Mouse (Mus musculus) cerebellum, adult 2 months (tissue): Measurements from ENCODE around the gene Terf2ip.

ENCODE experiments used
- CTCF ChIP-seq: fragments of 200-500 bp; IDR thresholded peaks from 2 replicates; pipeline ENCODE4 v1.5.1; 2011; ENCODE audit warnings: low read depth, mild to moderate bottlenecking, control low read depth, low read length, moderate library complexity, borderline replicate concordance; ENCODE audit not compliant: insufficient read depth
- POLR2A ChIP-seq: fragments of 200-500 bp; IDR thresholded peaks from 2 replicates; pipeline ENCODE4 v1.6.1; 2011; ENCODE audit warnings: low read length, control low read depth, borderline replicate concordance; ENCODE audit not compliant: insufficient read depth

GRCm38 (mm10) chr8:112010997-112011815 is at the start of gene Terf2ip, which contains the start of gene Kars:
- TF ChIP-seq POLR2A, result peak; percentile 99
- no peak for TF ChIP-seq CTCF
